Mouse (Mus musculus) embryonic facial prominence, embryonic 12.5 days (tissue): ENCODE results near the gene Kdm7a. TPM values are rescaled to one million over a fixed set of nuclear protein-coding genes. Genes with fewer than 3 reads are reported as not detected.

Experiments used
- ATAC-seq: fragments of 200-750 bp; cut with Nextera tagmentation; 2 replicates; pipeline ENCODE4 v1.8.0; 2017; ENCODE audit not compliant: insufficient number of reproducible peaks, insufficient read depth, low FRiP score, low TSS enrichment
- H3K27ac ChIP-seq: fragments of 300-500 bp; sonication (generic); 2 replicates; pipeline ENCODE4 v1.5.1; 2016; ENCODE audit warnings: mild to moderate bottlenecking
- H3K27me3 ChIP-seq: fragments of 300-500 bp; sonication (generic); 2 replicates; pipeline ENCODE4 v1.6.1; 2016; ENCODE audit warnings: mild to moderate bottlenecking, moderate library complexity
- H3K36me3 ChIP-seq: fragments of 300-500 bp; sonication (generic); 2 replicates; pipeline ENCODE4 v1.6.1; 2016; ENCODE audit warnings: mild to moderate bottlenecking
- H3K4me1 ChIP-seq: fragments of 300-500 bp; sonication (generic); 2 replicates; pipeline ENCODE4 v1.6.1; 2016
- H3K4me2 ChIP-seq: fragments of 300-500 bp; sonication (generic); replicated peaks from 2 replicates; pipeline ENCODE4 v1.6.1; 2016; ENCODE audit warnings: mild to moderate bottlenecking, moderate library complexity
- H3K4me3 ChIP-seq: fragments of 300-500 bp; sonication (generic); 2 replicates; pipeline ENCODE4 v1.5.1; 2016; ENCODE audit warnings: mild to moderate bottlenecking
- H3K9ac ChIP-seq: fragments of 300-500 bp; sonication (generic); 2 replicates; pipeline ENCODE4 v1.6.1; 2016; ENCODE audit warnings: mild to moderate bottlenecking, moderate library complexity
- H3K9me3 ChIP-seq: fragments of 300-500 bp; sonication (generic); 2 replicates; pipeline ENCODE4 v1.6.1; 2016; ENCODE audit warnings: mild to moderate bottlenecking, moderate library complexity
- WGBS: fragments of 180-500 bp; shearing (Covaris S2); methylation state at CpG from one replicate; pipeline ENCODE4 v1.1.7; 2016; 5-methylcytosine and 5-hydroxymethylcytosine counted together
- polyA plus RNA-seq: library from polyadenylated mRNA; unstranded; fragments of >200 nt; fragmentation: Nextera tagmentation; extraction: Ambion mirVana; gene quantifications from 2 replicates; pipeline ENCODE4 v1.2.1, GENCODE M21; 2016

Gene Kdm7a
- polyA plus RNA-seq, 1 experiment from 2014 or later: 8.9 TPM

- no peak for ATAC-seq
- Histone ChIP-seq H3K27ac (no peak overlapping the region), H3K27me3 (no peaks in the 10 kb centered on the region), H3K4me2 (no peak overlapping the region), H3K36me3 (no peaks in the 10 kb centered on the region), H3K4me1 (peaks cover 7% of the 10 kb centered on the region; the same call in 1 of the 2 replicates), H3K4me3 (no peak overlapping the region), H3K9ac (no peak overlapping the region), H3K9me3 (no peaks in the 10 kb centered on the region)
- 81% methylated on average over 8 of the region's 8 CpGs for WGBS
Measured at GRCm38 (mm10) chr6:39230664-39231063, 24.1 kb upstream of the Kdm7a start.

- no peaks in the 10 kb centered on the region for H3K27me3 ChIP-seq
- no peak overlapping the region for H3K27ac ChIP-seq
- no peak overlapping the region for H3K4me3 ChIP-seq
- H3K36me3 ChIP-seq: no peaks in the 10 kb centered on the region
- no peak overlapping the region for H3K9ac ChIP-seq
- H3K4me1 ChIP-seq: peaks cover 7% of the 10 kb centered on the region; the same call in 1 of the 2 replicates
- no peaks in the 10 kb centered on the region for H3K9me3 ChIP-seq
- no peak for ATAC-seq
- H3K4me2 ChIP-seq: no peak overlapping the region
- WGBS: 51% methylated on average over 9 of the region's 9 CpGs
Measured at GRCm38 (mm10) chr6:39226610-39226955, 20.0 kb upstream of the Kdm7a start.

GRCm38 (mm10) chr6:39225876-39226609 is 19.5 kb upstream of the Kdm7a start:
- Histone ChIP-seq H3K9me3 (no peaks in the 10 kb centered on the region), H3K27me3 (no peaks in the 10 kb centered on the region), H3K27ac (no peak overlapping the region), H3K36me3 (no peaks in the 10 kb centered on the region), H3K4me2 (no peak overlapping the region), H3K4me1 (peaks cover 7% of the 10 kb centered on the region; the same call in 1 of the 2 replicates), H3K4me3 (no peak overlapping the region), H3K9ac (no peak overlapping the region)
- WGBS: 22% methylated on average over 7 of the region's 7 CpGs
- ATAC-seq: no peak

- no peak overlapping the region for H3K9ac ChIP-seq
- H3K4me3 ChIP-seq: no peak overlapping the region
- peaks cover 7% of the 10 kb centered on the region; the same call in 1 of the 2 replicates for H3K4me1 ChIP-seq
- no peaks in the 10 kb centered on the region for H3K36me3 ChIP-seq
- H3K27me3 ChIP-seq: no peaks in the 10 kb centered on the region
- H3K9me3 ChIP-seq: no peaks in the 10 kb centered on the region
- 67% methylated on average over 5 of the region's 5 CpGs for WGBS
- no peak overlapping the region for H3K27ac ChIP-seq
- no peak overlapping the region for H3K4me2 ChIP-seq
- peak; percentile 28; the same call in 1 of the 2 replicates for ATAC-seq
Measured at GRCm38 (mm10) chr6:39223328-39223885, 16.8 kb upstream of the Kdm7a start.

GRCm38 (mm10) chr6:39222487-39222886 is 15.9 kb upstream of the Kdm7a start:
- H3K27ac ChIP-seq: no peak overlapping the region
- no peak overlapping the region for H3K9ac ChIP-seq
- peaks cover 7% of the 10 kb centered on the region; the same call in 1 of the 2 replicates for H3K4me1 ChIP-seq
- no peaks in the 10 kb centered on the region for H3K27me3 ChIP-seq
- no peak overlapping the region for H3K4me3 ChIP-seq
- no peak overlapping the region for H3K4me2 ChIP-seq
- no peaks in the 10 kb centered on the region for H3K36me3 ChIP-seq
- WGBS: 70% methylated on average over 5 of the region's 5 CpGs
- H3K9me3 ChIP-seq: no peaks in the 10 kb centered on the region
- ATAC-seq: no peak

GRCm38 (mm10) chr6:39217961-39218360 is 11.4 kb upstream of the Kdm7a start:
- H3K9me3 ChIP-seq: no peaks in the 10 kb centered on the region
- no peak overlapping the region for H3K4me2 ChIP-seq
- no peaks in the 10 kb centered on the region for H3K36me3 ChIP-seq
- H3K27ac ChIP-seq: no peak overlapping the region
- no peaks in the 10 kb centered on the region for H3K27me3 ChIP-seq
- H3K4me1 ChIP-seq: no peaks in the 10 kb centered on the region
- H3K4me3 ChIP-seq: no peak overlapping the region
- WGBS: 73% methylated on average over 2 of the region's 2 CpGs
- H3K9ac ChIP-seq: no peak overlapping the region
- no peak for ATAC-seq

GRCm38 (mm10) chr6:39217138-39217537 is 10.5 kb upstream of the Kdm7a start:
- Histone ChIP-seq H3K36me3 (no peaks in the 10 kb centered on the region), H3K4me2 (no peak overlapping the region), H3K27ac (no peak overlapping the region), H3K27me3 (no peaks in the 10 kb centered on the region), H3K9ac (no peak overlapping the region), H3K4me3 (no peak overlapping the region), H3K9me3 (no peaks in the 10 kb centered on the region), H3K4me1 (no peaks in the 10 kb centered on the region)
- no peak for ATAC-seq
- 99% methylated on average over 3 of the region's 3 CpGs for WGBS

GRCm38 (mm10) chr6:39214949-39215606 is 8.5 kb upstream of the Kdm7a start:
- WGBS: 70% methylated on average over 5 of the region's 5 CpGs
- H3K9ac ChIP-seq: no peak overlapping the region
- no peaks in the 10 kb centered on the region for H3K9me3 ChIP-seq
- ATAC-seq: no peak
- H3K4me3 ChIP-seq: no peak overlapping the region
- H3K27ac ChIP-seq: no peak overlapping the region
- H3K36me3 ChIP-seq: no peaks in the 10 kb centered on the region
- no peak overlapping the region for H3K4me2 ChIP-seq
- no peaks in the 10 kb centered on the region for H3K27me3 ChIP-seq
- no peaks in the 10 kb centered on the region for H3K4me1 ChIP-seq

GRCm38 (mm10) chr6:39209677-39210076 is 3.1 kb upstream of the Kdm7a start:
- 82% methylated on average over 4 of the region's 4 CpGs for WGBS
- ATAC-seq: no peak

GRCm38 (mm10) chr6:39208181-39208580 is 1.6 kb upstream of the Kdm7a start:
- Histone ChIP-seq H3K9ac (no peak overlapping the region), H3K4me2 (no peak overlapping the region), H3K4me1 (0 out of 2 replicates have a peak, but pooled peaks cover 5% of the 10 kb centered on the region), H3K9me3 (no peaks in the 10 kb centered on the region), H3K4me3 (no peak overlapping the region), H3K27ac (no peak overlapping the region), H3K36me3 (no peaks in the 10 kb centered on the region), H3K27me3 (no peaks in the 10 kb centered on the region)
- 73% methylated on average over 4 of the region's 4 CpGs for WGBS
- no peak for ATAC-seq

More at GRCm38 (mm10) chr6:39209677-39210076, 3.1 kb upstream of the Kdm7a start:
- no peak overlapping the region for H3K4me3 ChIP-seq
- no peaks in the 10 kb centered on the region for H3K4me1 ChIP-seq
- no peak overlapping the region for H3K9ac ChIP-seq
- H3K4me2 ChIP-seq: no peak overlapping the region
- no peaks in the 10 kb centered on the region for H3K27me3 ChIP-seq
- no peak overlapping the region for H3K27ac ChIP-seq
- H3K36me3 ChIP-seq: no peaks in the 10 kb centered on the region
- H3K9me3 ChIP-seq: no peaks in the 10 kb centered on the region

GRCm38 (mm10) chr6:39205650-39206580 is 674 bp downstream of the Kdm7a start:
- Histone ChIP-seq H3K4me1 (0 out of 2 replicates have a peak, but pooled peaks cover 5% of the 10 kb centered on the region), H3K9me3 (no peaks in the 10 kb centered on the region), H3K4me3 (peak overlapping the region; percentile 93), H3K4me2 (peak overlapping the region; percentile 56), H3K27ac (peak overlapping the region; percentile 94), H3K27me3 (no peaks in the 10 kb centered on the region), H3K36me3 (no peaks in the 10 kb centered on the region), H3K9ac (peak overlapping the region; percentile 92)
- peak; percentile 80 for ATAC-seq
- WGBS: under 1% methylated on average over 94 of the region's 121 CpGs
